Mouse (Mus musculus) cerebellum, adult 2 months (tissue): Measurements from ENCODE around the gene Arhgef11. TPM values are rescaled to one million over a fixed set of nuclear protein-coding genes. Genes with fewer than 3 reads are reported as not detected.

ENCODE experiments used
- DNase-seq, 2 experiments: peaks; one replicate each; pipeline ENCODE4 v3.0.0; 2021
- H3K27ac ChIP-seq: fragments of 200-500 bp; 2 replicates; pipeline ENCODE4 v1.5.1; 2012; ENCODE audit warnings: low read length, control low read depth, inconsistent platforms; ENCODE audit not compliant: insufficient read depth
- H3K27me3 ChIP-seq: fragments of 200-500 bp; 2 replicates; pipeline ENCODE4 v1.6.1; 2012; ENCODE audit warnings: inconsistent platforms, mild to moderate bottlenecking, low read length, moderate library complexity; ENCODE audit not compliant: control insufficient read depth, insufficient read depth
- H3K4me1 ChIP-seq: fragments of 200-500 bp; 2 replicates; pipeline ENCODE4 v1.6.1; 2011; ENCODE audit warnings: low read length; ENCODE audit not compliant: control insufficient read depth, insufficient read depth
- H3K4me3 ChIP-seq: fragments of 200-500 bp; replicated peaks from 2 replicates; pipeline ENCODE3; 2011; ENCODE audit warnings: mild to moderate bottlenecking, low read depth, low read length, control low read depth; ENCODE audit not compliant: insufficient read depth
- CTCF ChIP-seq: fragments of 200-500 bp; IDR thresholded peaks from 2 replicates; pipeline ENCODE4 v1.5.1; 2011; ENCODE audit warnings: low read depth, mild to moderate bottlenecking, control low read depth, low read length, moderate library complexity, borderline replicate concordance; ENCODE audit not compliant: insufficient read depth
- POLR2A ChIP-seq: fragments of 200-500 bp; IDR thresholded peaks from 2 replicates; pipeline ENCODE4 v1.6.1; 2011; ENCODE audit warnings: low read length, control low read depth, borderline replicate concordance; ENCODE audit not compliant: insufficient read depth
- WGBS: fragments of 180-500 bp; shearing (Covaris S2); methylation state at CpG from one replicate; pipeline ENCODE4 v1.1.7; 2018; 5-methylcytosine and 5-hydroxymethylcytosine counted together
- polyA plus RNA-seq: library from polyadenylated mRNA; depleted of rRNA; stranded (reverse); fragments of >200 nt; gene quantifications from 2 replicates; pipeline ENCODE4 v1.2.3, GENCODE M21; 2012; rRNA removed

Arhgef11 gene
- polyA plus RNA-seq, 1 experiment = 52.2 TPM

GRCm38 (mm10) chr3:87769506-87769905, 152.1 kb downstream of the Arhgef11 start:
- no peak for DNase-seq

GRCm38 (mm10) chr3:87770280-87770679, 152.9 kb downstream of the Arhgef11 start:
- no peak overlapping the region for H3K27ac ChIP-seq
- H3K4me3 ChIP-seq = no peak overlapping the region
- under 1% methylated on average over 4 of the region's 4 CpGs for WGBS
- no peaks in the 10 kb centered on the region for H3K4me1 ChIP-seq
- no peaks in the 10 kb centered on the region for H3K27me3 ChIP-seq
- peak; percentile 41 to 43 for DNase-seq
- TF ChIP-seq POLR2A (no peak), CTCF (peak; percentile 79)

More at GRCm38 (mm10) chr3:87769506-87769905, 152.1 kb downstream of the Arhgef11 start:
- no peak overlapping the region for H3K27ac ChIP-seq
- 80% methylated on average over 8 of the region's 8 CpGs for WGBS
- TF ChIP-seq POLR2A (no peak), CTCF (no peak)
- no peak overlapping the region for H3K4me3 ChIP-seq
- H3K27me3 ChIP-seq = no peaks in the 10 kb centered on the region
- H3K4me1 ChIP-seq = no peaks in the 10 kb centered on the region

GRCm38 (mm10) chr3:87771088-87771487, 153.7 kb downstream of the Arhgef11 start:
- no peak for DNase-seq
- Histone ChIP-seq H3K4me3 (no peak overlapping the region), H3K27me3 (no peaks in the 10 kb centered on the region), H3K27ac (no peak overlapping the region), H3K4me1 (no peaks in the 10 kb centered on the region)
- WGBS = 59% methylated on average over 6 of the region's 6 CpGs
- TF ChIP-seq POLR2A (no peak), CTCF (no peak)

GRCm38 (mm10) chr3:87778283-87778682, 160.9 kb downstream of the Arhgef11 start:
- 13% methylated on average over 23 of the region's 23 CpGs for WGBS
- no peak overlapping the region for H3K27ac ChIP-seq
- no peak for TF ChIP-seq CTCF
- TF ChIP-seq POLR2A = no peak
- peak overlapping the region; percentile 25 for H3K4me3 ChIP-seq
- DNase-seq = peak; percentile 25 to 28
- no peaks in the 10 kb centered on the region for H3K27me3 ChIP-seq
- H3K4me1 ChIP-seq = no peaks in the 10 kb centered on the region

- Histone ChIP-seq H3K27ac (no peak overlapping the region), H3K4me1 (no peaks in the 10 kb centered on the region), H3K27me3 (no peaks in the 10 kb centered on the region), H3K4me3 (no peak overlapping the region)
- no peak for TF ChIP-seq POLR2A
- no peak for TF ChIP-seq CTCF
- DNase-seq = no peak
- 70% methylated on average over 2 of the region's 2 CpGs for WGBS
Observed at GRCm38 (mm10) chr3:87779086-87779485, 161.7 kb downstream of the Arhgef11 start.

GRCm38 (mm10) chr3:87783282-87784023, 166.1 kb downstream of the Arhgef11 start:
- Histone ChIP-seq H3K27me3 (no peaks in the 10 kb centered on the region), H3K4me3 (no peak overlapping the region), H3K27ac (no peak overlapping the region), H3K4me1 (no peaks in the 10 kb centered on the region)
- 84% methylated on average over 25 of the region's 25 CpGs for WGBS
- TF ChIP-seq POLR2A (no peak), CTCF (no peak)
- no peak for DNase-seq

- WGBS = 93% methylated on average over 5 of the region's 5 CpGs
- no peaks in the 10 kb centered on the region for H3K4me1 ChIP-seq
Observed at GRCm38 (mm10) chr3:87785156-87785555, 167.8 kb downstream of the Arhgef11 start.

GRCm38 (mm10) chr3:87785626-87786214, 168.4 kb downstream of the Arhgef11 start:
- H3K27ac ChIP-seq = no peak overlapping the region
- no peak for DNase-seq
- H3K4me1 ChIP-seq = no peaks in the 10 kb centered on the region
- WGBS = 25% methylated on average over 6 of the region's 6 CpGs
- TF ChIP-seq POLR2A = no peak
- no peak for TF ChIP-seq CTCF
- H3K4me3 ChIP-seq = no peak overlapping the region
- H3K27me3 ChIP-seq = no peaks in the 10 kb centered on the region

More at GRCm38 (mm10) chr3:87785156-87785555, 167.8 kb downstream of the Arhgef11 start:
- no peak for DNase-seq
- Histone ChIP-seq H3K27ac (no peak overlapping the region), H3K27me3 (no peaks in the 10 kb centered on the region), H3K4me3 (no peak overlapping the region)
- TF ChIP-seq CTCF (no peak), POLR2A (no peak)

Other genes starting within 250 kb of the Arhgef11 start
- 0.21 and 0.29 TPM in 2 replicates for gene Fcrl1, start 241.2 kb upstream of the Arhgef11 start, polyA plus RNA-seq
- not detected in 2 replicates for gene Fcrl5, start 181.8 kb upstream of the Arhgef11 start, polyA plus RNA-seq
- 17.3 and 18.3 TPM in 2 replicates for gene Etv3, start 92.2 kb upstream of the Arhgef11 start, polyA plus RNA-seq
- 0.47 and 0.70 TPM in 2 replicates for gene Lrrc71, start 131.1 kb downstream of the Arhgef11 start, polyA plus RNA-seq
- 2.5 and 2.8 TPM in 2 replicates for gene Ntrk1, start 177.6 kb downstream of the Arhgef11 start, polyA plus RNA-seq
- 1.3 and 1.4 TPM in 2 replicates for gene Insrr, start 179.4 kb downstream of the Arhgef11 start, polyA plus RNA-seq
- gene Pear1, start 206.7 kb downstream of the Arhgef11 start, polyA plus RNA-seq = 7.4 and 8.5 TPM in 2 replicates
- 0.05 TPM in 2 replicates for gene Sh2d2a, start 229.2 kb downstream of the Arhgef11 start, polyA plus RNA-seq